Comparison of ENCODE assay signal across 11 mouse cellular contexts in the genomic region with DNA sequence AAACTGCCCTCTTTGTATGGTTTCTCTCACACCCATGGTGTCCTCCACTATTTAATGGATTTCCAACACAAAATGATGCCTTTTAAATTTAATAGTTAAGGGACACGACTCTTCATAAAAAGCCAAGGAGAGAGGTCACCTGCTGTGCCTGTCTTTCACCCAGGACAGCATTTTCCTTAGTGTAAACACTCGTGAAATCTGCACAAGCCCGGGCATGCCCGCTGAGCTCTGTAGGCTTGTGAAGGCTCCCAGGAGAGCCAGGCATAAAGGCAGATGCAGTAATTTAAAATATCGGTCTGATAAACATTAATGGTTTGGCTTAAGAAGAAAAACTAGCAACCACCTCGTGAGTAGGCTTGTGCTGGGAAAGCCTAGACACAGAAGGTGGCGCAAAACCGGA.
"Had no signal": no experiment of that assay in that cellular context is flagged by ENCODE, and none has a peak within 500 bp of the region (broad histone marks: within the 10 kb centered on the region; RNA-seq: fewer than 3 reads in every experiment).

No protein-coding gene starts in this region.

- H3K27me3 ChIP-seq: kidney, embryonic 15.5 days; neural tube, embryonic 15.5 days; stomach, embryonic 15.5 days had no signal

- H3K4me1 ChIP-seq: stomach, embryonic 15.5 days had no signal

- H3K9me3 ChIP-seq: kidney, embryonic 15.5 days; neural tube, embryonic 15.5 days; stomach, embryonic 15.5 days had no signal

- H3K4me3 ChIP-seq: myocyte; stomach, embryonic 15.5 days had no signal

- H3K36me3 ChIP-seq: kidney, embryonic 15.5 days; neural tube, embryonic 15.5 days; stomach, embryonic 15.5 days had no signal

- H3K27ac ChIP-seq: kidney, embryonic 15.5 days; liver, embryonic 14.5 days; stomach, embryonic 15.5 days had no signal

- H3K9ac ChIP-seq: kidney, embryonic 15.5 days; liver, embryonic 14.5 days; stomach, embryonic 15.5 days had no signal

- DNase-seq: kidney, adult 18-20 months; kidney, postnatal 14 days; left cerebral cortex, postnatal 4 days; lung, adult 18-20 months; thymus, adult 2 months; thymus, postnatal 25 days had no signal
